Mouse (Mus musculus) right cerebral cortex, postnatal 25 days (tissue): ENCODE data around the gene Dmrta1.
"Not testable (repeated sequence)": the region's sequence is repeated elsewhere in the genome, so short reads cannot be mapped to it uniquely, and the experiment has no call there.

ENCODE experiments used
- DNase-seq: peaks from one replicate; pipeline ENCODE4 v3.0.0; 2022

The Dmrta1 gene

GRCm38 (mm10) chr4:89679195-89679594, at the start of gene Dmrta1:
TSS of gene Dmrta1 (plus strand) at chr4:89679436.
- no peak for DNase-seq

- DNase-seq, result no peak
Observed at GRCm38 (mm10) chr4:89630374-89631079, 48.7 kb upstream of the Dmrta1 start.

- no peak for DNase-seq
Observed at GRCm38 (mm10) chr4:89631560-89631959, 47.7 kb upstream of the Dmrta1 start.

GRCm38 (mm10) chr4:89638651-89639050, 40.6 kb upstream of the Dmrta1 start:
- no peak for DNase-seq

- no peak for DNase-seq
Observed at GRCm38 (mm10) chr4:89644235-89645115, 34.8 kb upstream of the Dmrta1 start.

GRCm38 (mm10) chr4:89650352-89651311, 28.6 kb upstream of the Dmrta1 start:
- no peak for DNase-seq

- DNase-seq, result no peak
Observed at GRCm38 (mm10) chr4:89651312-89651686, 27.9 kb upstream of the Dmrta1 start.

- DNase-seq, result no peak
Observed at GRCm38 (mm10) chr4:89651779-89652178, 27.5 kb upstream of the Dmrta1 start.

GRCm38 (mm10) chr4:89663406-89663805, 15.8 kb upstream of the Dmrta1 start:
- DNase-seq, result no peak

GRCm38 (mm10) chr4:89674711-89675110, 4.5 kb upstream of the Dmrta1 start:
- DNase-seq, result no peak

- DNase-seq, result no peak
Observed at GRCm38 (mm10) chr4:89677903-89678302, 1.3 kb upstream of the Dmrta1 start.

- DNase-seq, result no peak
Observed at GRCm38 (mm10) chr4:89678713-89679112, 523 bp upstream of the Dmrta1 start.

GRCm38 (mm10) chr4:89687961-89688803, 8.9 kb downstream of the Dmrta1 start:
- DNase-seq, result peak; percentile 14

GRCm38 (mm10) chr4:89688804-89689497, 9.7 kb downstream of the Dmrta1 start:
- no peak for DNase-seq

GRCm38 (mm10) chr4:89691936-89692335, 12.7 kb downstream of the Dmrta1 start:
- DNase-seq, result no peak

- DNase-seq, result no peak
Observed at GRCm38 (mm10) chr4:89692780-89693179, 13.5 kb downstream of the Dmrta1 start.

- DNase-seq, result no peak
Observed at GRCm38 (mm10) chr4:89695589-89695988, 16.4 kb downstream of the Dmrta1 start.

GRCm38 (mm10) chr4:89697951-89698350, 18.7 kb downstream of the Dmrta1 start:
- no peak for DNase-seq

- not testable (repeated sequence) for DNase-seq
Observed at GRCm38 (mm10) chr4:89723526-89724190, 44.4 kb downstream of the Dmrta1 start.
